Mouse (Mus musculus) heart, embryonic 12.5 days (tissue): Measurements from ENCODE around the gene Ap1ar. TPM values are rescaled to one million over a fixed set of nuclear protein-coding genes. Genes with fewer than 3 reads are reported as not detected.
"Not testable (repeated sequence)": the region's sequence is repeated elsewhere in the genome, so short reads cannot be mapped to it uniquely, and the experiment has no call there.

Source experiments
- ATAC-seq: fragments of 200-750 bp; cut with Nextera tagmentation; 2 replicates; pipeline ENCODE4 v1.8.0; 2017; ENCODE audit warnings: moderate TSS enrichment, moderate library complexity; ENCODE audit not compliant: insufficient number of reproducible peaks, low FRiP score
- H3K27ac ChIP-seq: fragments of 300-500 bp; sonication (generic); 2 replicates; pipeline ENCODE4 v1.5.1; 2016; ENCODE audit warnings: mild to moderate bottlenecking, moderate library complexity; ENCODE audit not compliant: poor library complexity, severe bottlenecking
- H3K27me3 ChIP-seq: fragments of 300-500 bp; sonication (generic); replicated peaks from 2 replicates; pipeline ENCODE4 v1.6.1; 2016; ENCODE audit warnings: mild to moderate bottlenecking, moderate library complexity
- H3K36me3 ChIP-seq: fragments of 300-500 bp; sonication (generic); 2 replicates; pipeline ENCODE4 v1.6.1; 2016; ENCODE audit warnings: mild to moderate bottlenecking, moderate library complexity
- H3K4me1 ChIP-seq: fragments of 300-500 bp; sonication (generic); replicated peaks from 2 replicates; pipeline ENCODE4 v1.6.1; 2016; ENCODE audit warnings: mild to moderate bottlenecking
- H3K4me2 ChIP-seq: fragments of 300-500 bp; sonication (generic); 2 replicates; pipeline ENCODE4 v1.6.1; 2016; ENCODE audit warnings: mild to moderate bottlenecking, moderate library complexity
- H3K4me3 ChIP-seq: fragments of 300-500 bp; sonication (generic); 2 replicates; pipeline ENCODE4 v1.5.1; 2016; ENCODE audit warnings: mild to moderate bottlenecking
- H3K9ac ChIP-seq: fragments of 300-500 bp; sonication (generic); 2 replicates; pipeline ENCODE4 v1.6.1; 2016; ENCODE audit warnings: mild to moderate bottlenecking, moderate library complexity
- H3K9me3 ChIP-seq: fragments of 300-500 bp; sonication (generic); replicated peaks from 2 replicates; pipeline ENCODE4 v1.6.1; 2016; ENCODE audit warnings: mild to moderate bottlenecking, moderate library complexity
- WGBS: fragments of 180-500 bp; shearing (Covaris S2); methylation state at CpG from one replicate; pipeline ENCODE4 v1.1.7; 2016; 5-methylcytosine and 5-hydroxymethylcytosine counted together
- polyA plus RNA-seq: library from polyadenylated mRNA; unstranded; fragments of >200 nt; fragmentation: Nextera tagmentation; extraction: Ambion mirVana; gene quantifications from 2 replicates; pipeline ENCODE4 v1.2.1, GENCODE M21; 2016

Gene Ap1ar
- polyA plus RNA-seq, 1 experiment from 2014 or later = 44.8 TPM

- Histone ChIP-seq H3K9me3 (no peaks in the 10 kb centered on the region), H3K9ac (no peak overlapping the region), H3K36me3 (no peaks in the 10 kb centered on the region), H3K4me2 (no peak overlapping the region), H3K27ac (no peak overlapping the region), H3K4me3 (no peak overlapping the region), H3K4me1 (0 out of 2 replicates have a peak, but pooled peaks cover 7% of the 10 kb centered on the region), H3K27me3 (peaks cover 7% of the 10 kb centered on the region; the same call in 1 of the 2 replicates)
- ATAC-seq = no peak
- 95% methylated on average over 3 of the region's 3 CpGs for WGBS
These were observed 41.6 kb downstream of the Ap1ar start for GRCm38 (mm10) chr3:127795762-127796161.

GRCm38 (mm10) chr3:127793022-127793421 is 44.3 kb downstream of the Ap1ar start:
- WGBS = 80% methylated on average over 7 of the region's 7 CpGs
- H3K27me3 ChIP-seq = peaks cover 22% of the 10 kb centered on the region
- no peak for ATAC-seq
- no peak overlapping the region for H3K9ac ChIP-seq
- 0 out of 2 replicates have a peak, but pooled peaks cover 13% of the 10 kb centered on the region for H3K4me1 ChIP-seq
- H3K4me2 ChIP-seq = no peak overlapping the region
- H3K27ac ChIP-seq = no peak overlapping the region
- no peaks in the 10 kb centered on the region for H3K36me3 ChIP-seq
- H3K9me3 ChIP-seq = no peaks in the 10 kb centered on the region
- no peak overlapping the region for H3K4me3 ChIP-seq

GRCm38 (mm10) chr3:127791595-127792561 is 45.4 kb downstream of the Ap1ar start:
- H3K27ac ChIP-seq = no peak overlapping the region
- 49% methylated on average over 4 of the region's 4 CpGs for whole genome bisulfite sequencing
- H3K4me2 ChIP-seq = peak overlapping the region; percentile 99
- H3K27me3 ChIP-seq = peaks cover 26% of the 10 kb centered on the region
- 0 out of 2 replicates have a peak, but pooled peaks have one; percentile 39 for ATAC-seq
- H3K9ac ChIP-seq = no peak overlapping the region
- no peaks in the 10 kb centered on the region for H3K36me3 ChIP-seq
- no peaks in the 10 kb centered on the region for H3K9me3 ChIP-seq
- 0 out of 2 replicates have a peak, but pooled peaks cover 13% of the 10 kb centered on the region for H3K4me1 ChIP-seq
- H3K4me3 ChIP-seq = peak overlapping the region; percentile 74

GRCm38 (mm10) chr3:127791056-127791483 is 46.3 kb downstream of the Ap1ar start:
- Histone ChIP-seq H3K4me2 (peak overlapping the region; percentile 99), H3K36me3 (no peaks in the 10 kb centered on the region), H3K9me3 (no peaks in the 10 kb centered on the region), H3K27me3 (peaks cover 26% of the 10 kb centered on the region), H3K4me1 (0 out of 2 replicates have a peak, but pooled peaks cover 13% of the 10 kb centered on the region), H3K27ac (no peak overlapping the region), H3K9ac (peak overlapping the region; percentile 72), H3K4me3 (peak overlapping the region; percentile 74)
- 2% methylated on average over 15 of the region's 15 CpGs for WGBS
- no peak for ATAC-seq

- Histone ChIP-seq H3K4me2 (peak overlapping the region; percentile 99), H3K27ac (no peak overlapping the region), H3K9ac (peak overlapping the region; percentile 72), H3K9me3 (no peaks in the 10 kb centered on the region), H3K4me1 (0 out of 2 replicates have a peak, but pooled peaks cover 13% of the 10 kb centered on the region), H3K27me3 (peaks cover 26% of the 10 kb centered on the region), H3K36me3 (no peaks in the 10 kb centered on the region), H3K4me3 (peak overlapping the region; percentile 74)
- WGBS = under 1% methylated on average over 34 of the region's 36 CpGs
- peak; percentile 60 for ATAC-seq
These were observed 46.9 kb downstream of the Ap1ar start for GRCm38 (mm10) chr3:127790234-127791055.

- Histone ChIP-seq H3K9me3 (no peaks in the 10 kb centered on the region), H3K27ac (no peak within 1 kb of the TSS), H3K27me3 (peaks cover 26% of the 10 kb centered on the region), H3K4me3 (peak within 1 kb of the TSS; percentile 74), H3K36me3 (no peaks in the 10 kb centered on the region), H3K4me1 (0 out of 2 replicates have a peak, but pooled peaks cover 13% of the 10 kb centered on the region), H3K9ac (peak within 1 kb of the TSS; percentile 72), H3K4me2 (peak within 1 kb of the TSS; percentile 99)
- ATAC-seq = peak; percentile 71
- under 1% methylated on average over 44 of the region's 44 CpGs for WGBS
These were observed 47.7 kb downstream of the Ap1ar start, which contains the start of gene Tifa for GRCm38 (mm10) chr3:127789500-127790191. Gene Tifa, plus strand, starts transcription at chr3:127789805.

GRCm38 (mm10) chr3:127788919-127789318 is 48.4 kb downstream of the Ap1ar start:
- Histone ChIP-seq H3K9me3 (no peaks in the 10 kb centered on the region), H3K9ac (no peak overlapping the region), H3K4me2 (peak overlapping the region; percentile 99), H3K4me1 (0 out of 2 replicates have a peak, but pooled peaks cover 13% of the 10 kb centered on the region), H3K4me3 (peak overlapping the region; percentile 74; the same call in 1 of the 2 replicates), H3K36me3 (no peaks in the 10 kb centered on the region), H3K27me3 (peaks cover 26% of the 10 kb centered on the region), H3K27ac (no peak overlapping the region)
- 25% methylated on average over 8 of the region's 8 CpGs for WGBS
- ATAC-seq = no peak

GRCm38 (mm10) chr3:127788038-127788437 is 49.3 kb downstream of the Ap1ar start:
- Histone ChIP-seq H3K27ac (no peak overlapping the region), H3K36me3 (no peaks in the 10 kb centered on the region), H3K4me2 (no peak overlapping the region), H3K4me3 (no peak overlapping the region), H3K9me3 (no peaks in the 10 kb centered on the region), H3K9ac (no peak overlapping the region), H3K4me1 (0 out of 2 replicates have a peak, but pooled peaks cover 13% of the 10 kb centered on the region), H3K27me3 (peaks cover 26% of the 10 kb centered on the region)
- WGBS = 44% methylated on average over 7 of the region's 7 CpGs
- ATAC-seq = no peak

- H3K27ac ChIP-seq = no peak overlapping the region
- H3K27me3 ChIP-seq = peaks cover 19% of the 10 kb centered on the region
- 0 out of 2 replicates have a peak, but pooled peaks cover 10% of the 10 kb centered on the region for H3K4me1 ChIP-seq
- no peak overlapping the region for H3K9ac ChIP-seq
- H3K9me3 ChIP-seq = no peaks in the 10 kb centered on the region
- no peak for ATAC-seq
- H3K4me2 ChIP-seq = no peak overlapping the region
- H3K4me3 ChIP-seq = no peak overlapping the region
- H3K36me3 ChIP-seq = no peaks in the 10 kb centered on the region
These were observed 50.3 kb downstream of the Ap1ar start for GRCm38 (mm10) chr3:127787032-127787431.

- H3K4me2 ChIP-seq, H3K4me3 ChIP-seq, H3K9me3 ChIP-seq, ATAC-seq, H3K27ac ChIP-seq, H3K9ac ChIP-seq, H3K4me1 ChIP-seq, H3K36me3 ChIP-seq: not testable (repeated sequence)
- WGBS = 90% methylated on average over 8 of the region's 8 CpGs
- peaks cover 10% of the 10 kb centered on the region for H3K27me3 ChIP-seq
These were observed 53.6 kb downstream of the Ap1ar start for GRCm38 (mm10) chr3:127783680-127784079.
